Mouse (Mus musculus) cortical plate, adult 2 months (tissue): ENCODE results near the gene Adh6a.

Experiments used
- CTCF ChIP-seq: fragments of 200-500 bp; IDR thresholded peaks from 2 replicates; pipeline ENCODE4 v1.5.1; 2011; ENCODE audit warnings: mild to moderate bottlenecking, control low read depth, low read length; ENCODE audit not compliant: insufficient read depth; ENCODE audit errors: extremely low read depth
- POLR2A ChIP-seq: fragments of 200-500 bp; IDR thresholded peaks from 2 replicates; pipeline ENCODE4 v1.6.1; 2011; ENCODE audit warnings: mild to moderate bottlenecking, low read length, control low read depth; ENCODE audit not compliant: insufficient read depth; ENCODE audit errors: extremely low read depth

DNA sequence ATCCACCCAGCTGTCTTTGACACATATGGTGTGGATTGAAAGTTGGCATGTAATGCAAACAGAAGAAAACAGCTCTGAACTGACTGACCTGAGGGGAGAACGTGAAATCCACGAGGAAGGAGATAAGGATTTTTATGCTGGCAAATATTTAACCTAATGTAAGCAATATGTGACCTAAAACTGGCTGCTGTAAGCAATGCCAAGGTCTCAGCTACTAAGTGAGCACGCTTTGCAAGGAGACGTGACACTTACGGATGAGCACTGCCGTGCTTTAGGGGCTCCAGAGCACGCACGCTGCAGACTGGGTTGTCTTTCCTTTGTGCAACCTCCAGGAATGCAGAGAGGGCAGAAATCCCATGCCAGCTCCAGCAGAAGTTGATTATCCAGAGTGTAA is 6.8 kb upstream of the Adh6a start:
- TF ChIP-seq CTCF: no peak
- TF ChIP-seq POLR2A: no peak
